Mouse (Mus musculus) kidney, embryonic 16.5 days (tissue): ENCODE data around the gene Mc1r. TPM values are rescaled to one million over a fixed set of nuclear protein-coding genes. Genes with fewer than 3 reads are reported as not detected.
"Not testable (repeated sequence)": the region's sequence is repeated elsewhere in the genome, so short reads cannot be mapped to it uniquely, and the experiment has no call there.

ENCODE experiments used
- ATAC-seq: fragments of 200-750 bp; cut with Nextera tagmentation; 2 replicates; pipeline ENCODE4 v1.8.0; 2017; ENCODE audit warnings: moderate TSS enrichment; ENCODE audit not compliant: low FRiP score, low TSS enrichment
- H3K27ac ChIP-seq: fragments of 300-500 bp; sonication (generic); 2 replicates; pipeline ENCODE4 v1.5.1; 2014; ENCODE audit warnings: low read length
- H3K27me3 ChIP-seq: fragments of 300-500 bp; sonication (generic); 2 replicates; pipeline ENCODE4 v1.6.1; 2014; ENCODE audit warnings: low read length, control low read depth, mixed read lengths; ENCODE audit not compliant: insufficient read depth
- H3K36me3 ChIP-seq: fragments of 300-500 bp; sonication (generic); 2 replicates; pipeline ENCODE4 v1.6.1; 2014; ENCODE audit warnings: low read length, control low read depth, mixed read lengths; ENCODE audit not compliant: insufficient read depth
- H3K4me1 ChIP-seq: fragments of 300-500 bp; sonication (generic); 2 replicates; pipeline ENCODE4 v1.6.1; 2014; ENCODE audit warnings: low read length, control low read depth, mixed read lengths; ENCODE audit not compliant: insufficient read depth
- H3K4me2 ChIP-seq: fragments of 300-500 bp; sonication (generic); replicated peaks from 2 replicates; pipeline ENCODE4 v1.6.1; 2014; ENCODE audit warnings: low read depth, low read length
- H3K4me3 ChIP-seq: fragments of 300-500 bp; sonication (generic); 2 replicates; pipeline ENCODE4 v1.5.1; 2014; ENCODE audit warnings: mild to moderate bottlenecking, low read length
- H3K9ac ChIP-seq: fragments of 300-500 bp; sonication (generic); replicated peaks from 2 replicates; pipeline ENCODE4 v1.6.1; 2014; ENCODE audit warnings: low read length
- H3K9me3 ChIP-seq: fragments of 300-500 bp; sonication (generic); 2 replicates; pipeline ENCODE4 v1.6.1; 2016; ENCODE audit warnings: low read length, control low read depth
- WGBS: fragments of 180-500 bp; shearing (Covaris S2); extraction: QIAGEN DNeasy Blood & Tissue Kit; methylation state at CpG from one replicate; pipeline ENCODE4 v1.1.7; 2014; 5-methylcytosine and 5-hydroxymethylcytosine counted together
- polyA plus RNA-seq: library from polyadenylated mRNA; unstranded; fragments of >200 nt; fragmentation: Nextera tagmentation; extraction: Ambion mirVana; gene quantifications from 2 replicates; pipeline ENCODE4 v1.2.1, GENCODE M21; 2015

The Mc1r gene
- polyA plus RNA-seq, 1 experiment from 2014 or later, result not detected

GRCm38 (mm10) chr8:123410049-123410587, 3.2 kb downstream of the Mc1r start:
- 0 out of 2 replicates have a peak, but pooled peaks have one; percentile 9 for ATAC-seq
- Histone ChIP-seq H3K9ac (no peak overlapping the region), H3K4me1 (peaks cover 18% of the 10 kb centered on the region), H3K27me3 (peaks cover 56% of the 10 kb centered on the region), H3K4me2 (no peak overlapping the region), H3K36me3 (no peaks in the 10 kb centered on the region), H3K27ac (no peak overlapping the region), H3K9me3 (no peaks in the 10 kb centered on the region), H3K4me3 (no peak overlapping the region)
- 54% methylated on average over 8 of the region's 8 CpGs for WGBS

GRCm38 (mm10) chr8:123410788-123411187, 3.9 kb downstream of the Mc1r start:
- H3K27me3 ChIP-seq, result peaks cover 56% of the 10 kb centered on the region
- WGBS, result 10% methylated on average over 11 of the region's 11 CpGs
- no peak overlapping the region; the same call in 1 of the 2 replicates for H3K9ac ChIP-seq
- H3K27ac ChIP-seq, result no peak overlapping the region
- no peaks in the 10 kb centered on the region for H3K9me3 ChIP-seq
- peak overlapping the region; percentile 53 for H3K4me2 ChIP-seq
- H3K4me3 ChIP-seq, result peak overlapping the region; percentile 38
- H3K36me3 ChIP-seq, result no peaks in the 10 kb centered on the region
- peaks cover 18% of the 10 kb centered on the region for H3K4me1 ChIP-seq
- no peak for ATAC-seq

- peak within 1 kb of the TSS; percentile 38 for H3K4me3 ChIP-seq
- no peaks in the 10 kb centered on the region for H3K36me3 ChIP-seq
- H3K27me3 ChIP-seq, result peaks cover 56% of the 10 kb centered on the region
- H3K9ac ChIP-seq, result no peak within 1 kb of the TSS; the same call in 1 of the 2 replicates
- WGBS, result under 1% methylated on average over 29 of the region's 29 CpGs
- peak within 1 kb of the TSS; percentile 53 for H3K4me2 ChIP-seq
- peak; percentile 77 for ATAC-seq
- H3K9me3 ChIP-seq, result no peaks in the 10 kb centered on the region
- H3K4me1 ChIP-seq, result peaks cover 18% of the 10 kb centered on the region
- no peak within 1 kb of the TSS for H3K27ac ChIP-seq
Measured at GRCm38 (mm10) chr8:123411246-123411645, 4.3 kb downstream of the Mc1r start, which contains the start of gene Tubb3. TSS of gene Tubb3 (plus strand) at chr8:123411424.

GRCm38 (mm10) chr8:123411781-123412327, 4.9 kb downstream of the Mc1r start:
- peaks cover 56% of the 10 kb centered on the region for H3K27me3 ChIP-seq
- WGBS, result 7% methylated on average over 16 of the region's 16 CpGs
- no peaks in the 10 kb centered on the region for H3K36me3 ChIP-seq
- ATAC-seq, result no peak
- no peak overlapping the region for H3K27ac ChIP-seq
- H3K9ac ChIP-seq, result no peak overlapping the region
- H3K4me1 ChIP-seq, result peaks cover 18% of the 10 kb centered on the region
- H3K4me3 ChIP-seq, result peak overlapping the region; percentile 38
- peak overlapping the region; percentile 53 for H3K4me2 ChIP-seq
- no peaks in the 10 kb centered on the region for H3K9me3 ChIP-seq

GRCm38 (mm10) chr8:123412560-123413170, 5.8 kb downstream of the Mc1r start:
- ATAC-seq, result no peak
- no peak overlapping the region for H3K4me3 ChIP-seq
- H3K9me3 ChIP-seq, result no peaks in the 10 kb centered on the region
- H3K27me3 ChIP-seq, result peaks cover 56% of the 10 kb centered on the region
- no peaks in the 10 kb centered on the region for H3K36me3 ChIP-seq
- WGBS, result 3% methylated on average over 12 of the region's 12 CpGs
- H3K4me1 ChIP-seq, result peaks cover 18% of the 10 kb centered on the region
- H3K4me2 ChIP-seq, result no peak overlapping the region
- no peak overlapping the region for H3K27ac ChIP-seq
- H3K9ac ChIP-seq, result no peak overlapping the region

GRCm38 (mm10) chr8:123414255-123414654, 7.3 kb downstream of the Mc1r start:
- Histone ChIP-seq H3K27ac (no peak overlapping the region), H3K4me3 (no peak overlapping the region), H3K9ac (no peak overlapping the region), H3K9me3 (no peaks in the 10 kb centered on the region), H3K4me1 (peaks cover 18% of the 10 kb centered on the region), H3K4me2 (no peak overlapping the region), H3K36me3 (no peaks in the 10 kb centered on the region), H3K27me3 (peaks cover 50% of the 10 kb centered on the region)
- WGBS, result 7% methylated on average over 9 of the region's 9 CpGs
- ATAC-seq, result no peak

GRCm38 (mm10) chr8:123414997-123415696, 8.2 kb downstream of the Mc1r start:
- ATAC-seq, H3K9ac ChIP-seq, H3K4me3 ChIP-seq, H3K4me2 ChIP-seq, H3K27ac ChIP-seq, H3K36me3 ChIP-seq, H3K9me3 ChIP-seq: not testable (repeated sequence)
- H3K27me3 ChIP-seq, result peaks cover 41% of the 10 kb centered on the region
- WGBS, result 79% methylated on average over 5 of the region's 5 CpGs
- H3K4me1 ChIP-seq, result peaks cover 14% of the 10 kb centered on the region

- 88% methylated on average over 8 of the region's 8 CpGs for WGBS
- Histone ChIP-seq H3K4me1 (peaks cover 5% of the 10 kb centered on the region), H3K9ac (no peak overlapping the region), H3K4me3 (no peak overlapping the region), H3K27ac (no peak overlapping the region), H3K36me3 (no peaks in the 10 kb centered on the region), H3K9me3 (no peaks in the 10 kb centered on the region), H3K27me3 (peaks cover 30% of the 10 kb centered on the region), H3K4me2 (no peak overlapping the region)
- ATAC-seq, result no peak
Measured at GRCm38 (mm10) chr8:123415967-123416943, 9.3 kb downstream of the Mc1r start.

- Histone ChIP-seq H3K36me3 (no peaks in the 10 kb centered on the region), H3K27me3 (peaks cover 22% of the 10 kb centered on the region), H3K9ac (no peak overlapping the region), H3K9me3 (no peaks in the 10 kb centered on the region), H3K4me2 (no peak overlapping the region), H3K4me3 (no peak overlapping the region), H3K4me1 (no peaks in the 10 kb centered on the region), H3K27ac (no peak overlapping the region)
- WGBS, result 78% methylated on average over 8 of the region's 8 CpGs
- no peak for ATAC-seq
Measured at GRCm38 (mm10) chr8:123416944-123417555, 10.1 kb downstream of the Mc1r start.
